Mouse (Mus musculus) liver, postnatal 0 days (tissue): ENCODE data around the gene Khnyn. TPM values are rescaled to one million over a fixed set of nuclear protein-coding genes. Genes with fewer than 3 reads are reported as not detected.

Experiments used
- ATAC-seq: fragments of 200-750 bp; cut with Nextera tagmentation; 2 replicates; pipeline ENCODE4 v1.8.0; 2017; ENCODE audit warnings: mild to moderate bottlenecking, moderate library complexity
- DNase-seq: peaks from one replicate; pipeline ENCODE4 v3.0.0-alpha.2; 2016
- H3K27ac ChIP-seq: fragments of 300-500 bp; sonication (generic); 2 replicates; pipeline ENCODE4 v1.5.1; 2014; ENCODE audit warnings: antibody characterized with exemption, moderate library complexity, mild to moderate bottlenecking, low read depth
- H3K27me3 ChIP-seq: fragments of 300-500 bp; sonication (generic); 2 replicates; pipeline ENCODE4 v1.6.1; 2014; ENCODE audit warnings: low read length, control low read depth, mixed read lengths; ENCODE audit not compliant: insufficient read depth
- H3K36me3 ChIP-seq: fragments of 300-500 bp; sonication (generic); replicated peaks from 2 replicates; pipeline ENCODE4 v1.6.1; 2014; ENCODE audit warnings: mild to moderate bottlenecking, control low read depth, low read length, moderate library complexity, mixed read lengths; ENCODE audit not compliant: insufficient read depth
- H3K4me1 ChIP-seq: fragments of 300-500 bp; sonication (generic); 2 replicates; pipeline ENCODE4 v1.6.1; 2014; ENCODE audit warnings: antibody characterized with exemption, mild to moderate bottlenecking, control low read depth; ENCODE audit not compliant: insufficient read depth
- H3K4me2 ChIP-seq: fragments of 300-500 bp; sonication (generic); 2 replicates; pipeline ENCODE4 v1.6.1; 2014; ENCODE audit warnings: low read depth, mild to moderate bottlenecking, low read length, moderate library complexity, mixed read lengths
- H3K4me3 ChIP-seq: fragments of 300-500 bp; sonication (generic); 2 replicates; pipeline ENCODE4 v1.5.1; 2014; ENCODE audit warnings: low read depth, low read length
- H3K9ac ChIP-seq: fragments of 300-500 bp; sonication (generic); replicated peaks from 2 replicates; pipeline ENCODE4 v1.6.1; 2014; ENCODE audit warnings: mild to moderate bottlenecking, moderate library complexity
- H3K9me3 ChIP-seq: fragments of 300-500 bp; sonication (generic); 2 replicates; pipeline ENCODE4 v1.6.1; 2016; ENCODE audit warnings: mild to moderate bottlenecking, control low read depth, low read length, mixed read lengths
- CTCF ChIP-seq: sonication (generic); IDR thresholded peaks from 2 replicates; pipeline ENCODE4 v1.5.1; 2016; ENCODE audit warnings: antibody characterized with exemption, low read depth
- EP300 ChIP-seq: IDR thresholded peaks from 2 replicates; pipeline ENCODE4 v1.6.1; 2016; ENCODE audit warnings: antibody characterized with exemption, low read depth, mild to moderate bottlenecking
- WGBS: fragments of 180-500 bp; shearing (Covaris S2); extraction: QIAGEN DNeasy Blood & Tissue Kit; methylation state at CpG from one replicate; pipeline ENCODE4 v1.1.7; 2014; ENCODE audit not compliant: insufficient replicate concordance; 5-methylcytosine and 5-hydroxymethylcytosine counted together
- polyA plus RNA-seq: library from polyadenylated mRNA; unstranded; fragments of >200 nt; fragmentation: Nextera tagmentation; extraction: Ambion mirVana; gene quantifications from 2 replicates; pipeline ENCODE4 v1.2.1, GENCODE M21; 2015

The Khnyn gene
- polyA plus RNA-seq, 1 experiment from 2014 or later = 5.2 TPM

DNA sequence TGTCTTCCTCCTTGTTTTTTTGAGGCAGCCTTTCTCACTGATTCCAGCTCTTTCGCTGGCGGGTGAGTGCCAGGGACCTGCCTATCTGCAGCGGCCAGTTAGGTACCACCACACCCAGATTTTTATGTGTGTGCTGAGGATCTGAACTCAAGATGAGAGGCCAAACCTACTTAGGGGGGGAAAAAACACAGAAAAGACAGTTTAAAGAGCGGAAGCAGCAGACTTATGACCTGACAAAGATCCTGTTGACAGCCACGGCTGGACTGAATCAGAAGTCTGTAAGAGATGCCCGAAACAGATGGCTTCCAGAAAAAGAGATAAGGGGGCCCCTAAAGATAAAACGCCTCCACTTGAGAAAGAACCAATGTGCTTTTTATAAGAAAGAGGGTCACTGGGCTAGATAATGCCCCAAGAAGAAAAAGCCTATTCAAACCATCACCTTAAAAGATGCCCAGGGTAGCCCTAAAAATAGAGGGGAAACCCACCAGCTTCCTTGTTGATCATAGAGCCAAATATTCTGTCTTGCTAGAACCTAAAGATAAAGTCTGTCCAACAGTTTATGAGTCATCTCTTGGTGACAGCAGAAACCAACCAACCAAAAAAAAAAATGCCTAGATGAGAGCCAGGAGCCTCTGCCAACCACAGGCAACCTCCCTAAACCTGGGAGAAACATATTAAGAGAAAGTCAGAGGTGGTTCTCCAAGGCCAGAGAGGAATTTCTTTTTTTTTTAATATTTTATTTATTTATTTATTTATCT is 37.9 kb downstream of the Khnyn start:
- WGBS = 32% methylated on average over 7 of the region's 7 CpGs
- TF ChIP-seq EP300 = peak; percentile 70
- TF ChIP-seq CTCF = no peak
- Histone ChIP-seq H3K4me2 (peak overlapping the region; percentile 44), H3K4me1 (no peaks in the 10 kb centered on the region), H3K36me3 (no peaks in the 10 kb centered on the region), H3K9me3 (no peaks in the 10 kb centered on the region), H3K4me3 (no peak overlapping the region; the same call in 1 of the 2 replicates), H3K27me3 (no peaks in the 10 kb centered on the region), H3K27ac (peak overlapping the region; percentile 44; the same call in 1 of the 2 replicates), H3K9ac (no peak overlapping the region)
- DNase-seq (peak; percentile 43), ATAC-seq (peak; percentile 81)

DNA sequence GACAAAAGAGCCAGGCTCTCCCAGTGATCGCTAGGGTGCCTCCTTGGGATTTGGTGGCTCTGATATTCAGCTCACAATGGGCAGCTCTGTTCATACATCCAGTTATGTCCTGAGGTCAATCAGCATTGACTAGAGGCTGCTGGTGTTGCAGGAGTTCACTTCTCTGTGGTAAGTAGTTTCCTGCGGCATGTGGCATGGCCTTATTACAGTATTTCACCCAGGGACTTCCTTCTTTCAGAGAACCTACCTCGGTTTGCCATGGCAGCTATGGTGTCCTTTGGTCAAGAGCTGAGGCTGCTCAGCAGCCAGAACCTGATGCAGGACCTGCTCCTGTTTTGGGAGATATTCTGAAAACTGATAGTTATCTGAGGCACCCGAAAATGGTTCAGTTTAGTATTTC is 42.1 kb downstream of the Khnyn start:
- Histone ChIP-seq H3K4me1 (no peaks in the 10 kb centered on the region), H3K36me3 (no peaks in the 10 kb centered on the region), H3K4me2 (no peak overlapping the region), H3K9me3 (no peaks in the 10 kb centered on the region), H3K27ac (no peak overlapping the region), H3K27me3 (no peaks in the 10 kb centered on the region), H3K9ac (no peak overlapping the region), H3K4me3 (no peak overlapping the region)
- TF ChIP-seq CTCF (no peak), EP300 (no peak)
- DNase-seq (no peak), ATAC-seq (no peak)
- WGBS = 45% methylated on average over 4 of the region's 4 CpGs

DNA sequence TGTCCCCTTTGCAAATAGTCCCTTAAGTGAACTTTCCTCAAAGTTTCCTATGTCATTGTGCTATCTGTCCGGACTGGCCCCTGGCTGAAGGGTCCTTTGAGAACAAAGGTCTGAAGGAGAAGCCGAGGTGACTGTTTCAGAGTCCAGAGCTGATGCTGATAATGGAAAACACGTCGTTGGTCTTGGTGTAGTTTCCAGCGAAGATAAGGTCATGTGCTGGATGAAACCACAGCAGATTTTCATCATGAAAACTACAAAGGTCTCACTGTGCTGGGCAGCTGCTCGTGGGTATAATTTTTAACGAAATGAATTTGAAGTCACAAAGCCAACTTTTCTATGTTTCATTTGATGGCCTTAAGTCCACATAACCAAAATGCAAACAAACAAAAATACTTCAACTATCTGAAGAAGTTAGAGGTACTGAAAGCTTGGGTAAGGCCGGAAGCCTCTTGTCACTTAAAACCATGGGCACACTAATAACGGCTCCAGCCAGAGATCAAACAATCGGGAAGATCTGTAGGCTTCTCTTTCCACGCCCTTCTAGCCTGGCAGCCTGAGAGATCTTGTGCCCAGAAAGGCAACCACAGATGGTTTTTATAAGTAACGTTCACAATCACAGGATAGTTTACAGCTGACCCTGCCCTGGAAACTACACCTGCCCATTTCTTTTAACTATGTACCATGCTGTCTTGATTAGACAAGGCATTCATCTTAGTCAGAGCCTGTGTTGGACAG is 44.7 kb downstream of the Khnyn start:
- no peak overlapping the region for H3K9ac ChIP-seq
- H3K36me3 ChIP-seq = no peaks in the 10 kb centered on the region
- DNase-seq (no peak), ATAC-seq (no peak)
- WGBS = 46% methylated on average over 12 of the region's 12 CpGs
- no peak overlapping the region for H3K4me2 ChIP-seq
- TF ChIP-seq EP300 (no peak; the same call in 1 of the 2 replicates), CTCF (no peak)
- H3K4me3 ChIP-seq = no peak overlapping the region
- H3K9me3 ChIP-seq = no peaks in the 10 kb centered on the region
- no peaks in the 10 kb centered on the region for H3K4me1 ChIP-seq
- H3K27me3 ChIP-seq = no peaks in the 10 kb centered on the region
- H3K27ac ChIP-seq = no peak overlapping the region

DNA sequence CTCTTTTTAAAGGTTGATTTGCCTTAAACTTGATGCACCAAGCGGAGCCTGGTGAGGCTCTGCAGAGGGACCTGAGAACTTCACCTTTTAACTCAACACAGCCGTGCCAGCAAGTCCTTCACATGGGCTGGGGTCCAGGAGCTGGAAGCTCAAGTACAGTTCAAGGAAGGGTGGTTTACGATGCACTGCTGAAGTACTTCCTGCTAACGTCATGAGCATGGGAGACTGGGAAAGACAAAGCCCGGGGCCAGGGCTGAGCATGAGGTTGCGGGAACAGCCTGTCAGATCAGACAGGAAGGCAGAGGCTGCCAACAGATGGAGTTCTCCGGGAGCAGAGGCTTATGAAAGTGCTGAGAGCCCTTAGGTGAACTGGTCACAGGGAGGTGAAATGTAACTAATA is 48.8 kb downstream of the Khnyn start:
- Histone ChIP-seq H3K4me2 (no peak overlapping the region), H3K36me3 (no peaks in the 10 kb centered on the region), H3K27me3 (no peaks in the 10 kb centered on the region), H3K9me3 (no peaks in the 10 kb centered on the region), H3K27ac (no peak overlapping the region), H3K9ac (no peak overlapping the region), H3K4me3 (no peak overlapping the region), H3K4me1 (no peaks in the 10 kb centered on the region)
- ATAC-seq = peak; percentile 29; the same call in 1 of the 2 replicates
- TF ChIP-seq CTCF = no peak
- no peak for DNase-seq
- 42% methylated on average over 7 of the region's 7 CpGs for WGBS

DNA sequence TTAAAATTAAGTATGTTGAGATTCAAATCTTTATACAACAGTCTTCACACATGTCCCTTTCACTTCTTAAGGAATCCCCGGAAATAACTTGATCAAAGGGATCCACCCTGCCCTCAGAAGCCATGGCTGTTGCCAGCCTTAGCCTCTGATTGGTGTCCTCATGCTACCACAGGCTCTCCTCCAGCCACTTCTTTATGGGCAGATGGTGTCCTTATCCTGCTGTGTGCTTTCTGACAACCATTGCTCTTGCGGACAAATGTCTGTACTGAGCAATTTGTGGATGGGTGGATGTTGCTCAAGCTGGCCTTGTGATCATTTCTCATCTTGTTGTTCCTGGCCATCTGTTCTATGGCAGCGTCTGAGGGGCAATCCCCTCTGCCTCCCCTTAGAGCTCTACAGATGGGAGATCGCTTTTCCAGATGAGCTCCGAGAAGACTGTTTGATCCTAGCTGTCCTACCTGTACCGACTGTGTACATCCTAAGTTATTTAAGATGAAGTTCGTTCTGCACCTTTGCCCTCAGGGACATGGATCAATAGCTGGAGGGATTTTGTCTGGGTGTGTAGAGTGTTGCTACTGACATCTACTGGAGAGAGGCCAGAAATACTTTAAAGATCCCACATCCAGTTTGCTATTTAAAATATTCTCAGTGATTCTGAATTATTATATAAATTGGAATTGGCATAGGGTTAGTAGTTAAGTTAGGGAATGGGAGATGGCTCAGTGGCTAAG is 55.5 kb downstream of the Khnyn start:
- 40% methylated on average over 7 of the region's 7 CpGs for WGBS
- no peak for ATAC-seq

DNA sequence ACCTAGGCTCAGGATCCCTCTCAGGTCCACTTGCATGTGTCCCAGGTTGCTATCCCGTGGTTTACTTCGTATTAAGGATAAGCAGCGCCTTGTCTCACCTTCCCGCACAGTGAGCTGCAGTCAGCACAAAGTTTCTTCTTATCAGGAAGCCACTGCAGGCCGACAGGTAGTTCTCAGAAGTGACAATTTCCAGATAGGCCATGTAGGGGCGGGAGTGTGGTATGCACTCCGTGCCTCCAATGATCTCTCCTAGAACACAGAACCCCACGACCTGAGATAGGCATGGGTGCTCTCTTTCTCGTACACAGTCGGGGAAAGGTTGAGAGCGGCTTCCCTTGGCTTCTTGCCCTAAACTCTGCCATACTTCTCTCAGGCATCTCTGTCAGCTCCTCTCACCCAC is 58.9 kb downstream of the Khnyn start:
- no peaks in the 10 kb centered on the region for H3K9me3 ChIP-seq
- no peaks in the 10 kb centered on the region for H3K4me1 ChIP-seq
- H3K4me2 ChIP-seq = no peak overlapping the region
- no peak overlapping the region for H3K4me3 ChIP-seq
- H3K27ac ChIP-seq = no peak overlapping the region
- H3K9ac ChIP-seq = no peak overlapping the region
- ATAC-seq (no peak), DNase-seq (no peak)
- WGBS = 48% methylated on average over 11 of the region's 11 CpGs
- H3K36me3 ChIP-seq = no peaks in the 10 kb centered on the region
- H3K27me3 ChIP-seq = no peaks in the 10 kb centered on the region
- TF ChIP-seq CTCF = no peak
- no peak for TF ChIP-seq EP300

More for the DNA sequence above, 55.5 kb downstream of the Khnyn start:
- Histone ChIP-seq H3K4me1 (no peaks in the 10 kb centered on the region), H3K4me3 (no peak overlapping the region), H3K36me3 (no peaks in the 10 kb centered on the region), H3K9me3 (no peaks in the 10 kb centered on the region), H3K27ac (no peak overlapping the region), H3K4me2 (no peak overlapping the region), H3K9ac (no peak overlapping the region), H3K27me3 (no peaks in the 10 kb centered on the region)
- peak; percentile 10 for DNase-seq
- TF ChIP-seq CTCF (peak; percentile 46), EP300 (no peak)
